Mouse (Mus musculus) lung, postnatal 0 days (tissue): ENCODE results near the gene Slc4a8. TPM values are rescaled to one million over a fixed set of nuclear protein-coding genes. Genes with fewer than 3 reads are reported as not detected.
"Not testable (repeated sequence)": the region's sequence is repeated elsewhere in the genome, so short reads cannot be mapped to it uniquely, and the experiment has no call there.

Source experiments
- ATAC-seq: fragments of 200-750 bp; cut with Nextera tagmentation; 2 replicates; pipeline ENCODE4 v1.8.0; 2017; ENCODE audit warnings: moderate library complexity
- DNase-seq: peaks from one replicate; pipeline ENCODE4 v3.0.0-alpha.2; 2016; ENCODE audit warnings: low spot score
- H3K27ac ChIP-seq: fragments of 300-500 bp; sonication (generic); 2 replicates; pipeline ENCODE4 v1.5.1; 2014; ENCODE audit warnings: antibody characterized with exemption, mild to moderate bottlenecking, low read length, mixed read lengths
- H3K27me3 ChIP-seq: fragments of 300-500 bp; sonication (generic); replicated peaks from 2 replicates; pipeline ENCODE4 v1.6.1; 2014; ENCODE audit warnings: low read length, mixed read lengths; ENCODE audit not compliant: insufficient read depth
- H3K36me3 ChIP-seq: fragments of 300-500 bp; sonication (generic); 2 replicates; pipeline ENCODE4 v1.6.1; 2014; ENCODE audit warnings: low read length, mixed read lengths; ENCODE audit not compliant: insufficient read depth
- H3K4me1 ChIP-seq: fragments of 300-500 bp; sonication (generic); 2 replicates; pipeline ENCODE4 v1.6.1; 2014; ENCODE audit warnings: antibody characterized with exemption, low read depth, low read length, mixed read lengths; ENCODE audit not compliant: insufficient read depth
- H3K4me2 ChIP-seq: fragments of 300-500 bp; sonication (generic); replicated peaks from 2 replicates; pipeline ENCODE4 v1.6.1; 2014; ENCODE audit warnings: low read depth, mild to moderate bottlenecking, low read length, moderate library complexity, mixed read lengths
- H3K4me3 ChIP-seq: fragments of 300-500 bp; sonication (generic); 2 replicates; pipeline ENCODE4 v1.5.1; 2014; ENCODE audit warnings: low read depth, low read length
- H3K9ac ChIP-seq: fragments of 300-500 bp; sonication (generic); replicated peaks from 2 replicates; pipeline ENCODE4 v1.6.1; 2014; ENCODE audit warnings: low read depth, mild to moderate bottlenecking
- H3K9me3 ChIP-seq: fragments of 300-500 bp; sonication (generic); 2 replicates; pipeline ENCODE4 v1.6.1; 2016; ENCODE audit warnings: low read length, mixed read lengths
- CTCF ChIP-seq: IDR thresholded peaks from 2 replicates; pipeline ENCODE4 v1.5.1; 2016; ENCODE audit warnings: antibody characterized with exemption, mild to moderate bottlenecking
- EP300 ChIP-seq: IDR thresholded peaks from 2 replicates; pipeline ENCODE4 v1.6.1; 2016; ENCODE audit warnings: antibody characterized with exemption, mild to moderate bottlenecking, control low read depth
- WGBS: fragments of 180-500 bp; shearing (Covaris S2); extraction: QIAGEN DNeasy Blood & Tissue Kit; methylation state at CpG from one replicate; pipeline ENCODE4 v1.1.7; 2014; 5-methylcytosine and 5-hydroxymethylcytosine counted together
- polyA plus RNA-seq: library from polyadenylated mRNA; unstranded; fragments of >200 nt; fragmentation: Nextera tagmentation; extraction: Ambion mirVana; gene quantifications from 2 replicates; pipeline ENCODE4 v1.2.1, GENCODE M21; 2015

The Slc4a8 gene
- polyA plus RNA-seq, 1 experiment from 2014 or later = 5.5 TPM

DNA sequence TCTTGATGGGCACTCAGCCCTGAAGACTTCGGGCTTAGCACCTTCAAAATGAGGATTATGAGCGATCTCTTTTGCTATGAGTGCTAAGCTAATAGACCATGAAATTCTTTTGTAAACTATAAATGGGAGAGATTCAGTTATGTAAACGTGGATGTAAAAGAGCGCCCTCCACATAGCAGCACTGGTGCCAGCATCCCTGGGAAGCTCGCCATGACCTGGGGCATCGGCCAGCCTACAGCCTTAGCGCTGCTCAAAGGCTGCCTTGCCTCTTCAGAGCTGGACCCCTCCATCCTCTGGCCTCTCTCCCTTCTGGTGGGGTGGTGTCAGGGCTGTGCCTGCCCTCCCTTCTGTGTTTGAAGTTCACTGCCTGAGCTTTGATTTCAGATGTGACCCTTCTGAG lies 52.5 kb downstream of the Slc4a8 start:
- ATAC-seq (no peak), DNase-seq (no peak)
- Histone ChIP-seq H3K9me3 (no peaks in the 10 kb centered on the region), H3K4me1 (no peaks in the 10 kb centered on the region), H3K27me3 (no peaks in the 10 kb centered on the region), H3K4me3 (no peak overlapping the region), H3K4me2 (no peak overlapping the region), H3K27ac (no peak overlapping the region), H3K9ac (no peak overlapping the region), H3K36me3 (no peaks in the 10 kb centered on the region)
- 50% methylated on average over 7 of the region's 7 CpGs for WGBS
- TF ChIP-seq CTCF (no peak), EP300 (no peak)

DNA sequence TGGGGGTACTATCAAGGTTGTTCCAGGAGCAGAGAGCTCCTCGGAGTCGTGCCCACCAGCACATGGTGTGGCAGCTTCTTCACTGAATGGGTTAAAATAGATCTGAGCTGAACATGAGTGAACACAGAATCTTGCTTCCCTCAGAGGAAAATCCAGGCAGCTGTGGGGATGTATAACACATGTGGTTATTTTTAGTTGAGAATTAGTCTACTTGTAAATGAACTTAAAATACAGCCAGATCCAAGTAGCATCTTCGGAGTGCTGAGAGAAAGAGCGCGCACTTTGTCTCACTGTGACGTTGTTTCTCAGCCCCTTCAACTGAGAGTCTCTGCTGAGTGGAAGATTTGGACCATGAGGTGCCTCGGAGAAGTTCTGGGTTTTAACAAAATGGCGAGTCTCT lies 53.8 kb downstream of the Slc4a8 start:
- H3K4me3 ChIP-seq = no peak overlapping the region
- no peak for ATAC-seq
- no peaks in the 10 kb centered on the region for H3K9me3 ChIP-seq
- no peaks in the 10 kb centered on the region for H3K4me1 ChIP-seq
- H3K9ac ChIP-seq = no peak overlapping the region
- H3K27me3 ChIP-seq = no peaks in the 10 kb centered on the region
- WGBS = 70% methylated on average over 8 of the region's 8 CpGs
- DNase-seq = no peak
- TF ChIP-seq CTCF (no peak), EP300 (no peak)
- H3K27ac ChIP-seq = no peak overlapping the region
- H3K36me3 ChIP-seq = no peaks in the 10 kb centered on the region
- H3K4me2 ChIP-seq = no peak overlapping the region

DNA sequence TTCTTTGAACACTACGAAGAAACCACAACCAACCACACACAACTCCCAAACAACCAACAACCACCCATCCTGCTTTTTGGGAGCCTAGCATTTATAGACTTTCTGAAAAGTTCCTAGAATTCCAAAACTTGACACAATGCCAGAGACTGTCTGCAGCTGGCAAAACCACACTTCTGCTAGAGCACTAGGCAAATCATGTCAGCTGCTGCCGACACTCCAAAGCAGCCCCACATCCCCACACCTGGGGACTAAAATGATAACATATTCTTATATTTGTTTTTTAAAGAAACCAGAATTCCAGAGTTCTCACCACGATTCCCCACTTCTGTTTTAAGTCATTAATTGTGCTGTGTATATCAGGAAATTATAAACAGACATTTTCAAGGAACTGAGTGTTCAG lies 57.3 kb downstream of the Slc4a8 start:
- H3K27me3 ChIP-seq = no peaks in the 10 kb centered on the region
- ATAC-seq (no peak), DNase-seq (no peak)
- TF ChIP-seq CTCF (no peak), EP300 (no peak)
- H3K9ac ChIP-seq = no peak overlapping the region
- H3K36me3 ChIP-seq = no peaks in the 10 kb centered on the region
- H3K9me3 ChIP-seq = no peaks in the 10 kb centered on the region
- no peak overlapping the region for H3K27ac ChIP-seq
- no peak overlapping the region for H3K4me2 ChIP-seq
- H3K4me1 ChIP-seq = no peaks in the 10 kb centered on the region
- WGBS = 51% methylated on average over 3 of the region's 3 CpGs
- no peak overlapping the region for H3K4me3 ChIP-seq

DNA sequence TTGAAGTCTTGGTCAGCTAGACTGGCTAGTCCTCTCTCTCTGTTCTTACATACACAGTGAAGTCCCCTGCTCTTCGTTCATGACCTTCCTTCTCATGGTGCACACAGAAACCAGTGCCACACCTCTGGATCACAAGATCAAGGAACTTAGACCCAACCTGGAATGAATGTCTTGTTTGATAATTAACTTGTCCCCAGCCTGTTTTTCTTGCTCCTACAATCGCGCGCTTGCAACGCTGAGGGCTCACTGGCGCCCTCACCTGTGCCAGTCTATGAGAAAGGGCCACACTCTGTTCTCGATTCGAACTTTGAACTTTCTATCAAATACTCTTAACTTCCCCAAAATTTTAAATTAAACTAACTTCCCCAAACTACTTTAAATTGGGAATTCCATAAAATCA lies 60.3 kb downstream of the Slc4a8 start:
- 48% methylated on average over 8 of the region's 8 CpGs for WGBS
- TF ChIP-seq CTCF (peak; percentile 44), EP300 (no peak)
- Histone ChIP-seq H3K9me3 (no peaks in the 10 kb centered on the region), H3K27ac (no peak overlapping the region), H3K4me2 (no peak overlapping the region), H3K27me3 (peaks cover 12% of the 10 kb centered on the region; the same call in 1 of the 2 replicates), H3K9ac (no peak overlapping the region), H3K4me1 (no peaks in the 10 kb centered on the region), H3K36me3 (no peaks in the 10 kb centered on the region), H3K4me3 (no peak overlapping the region)
- ATAC-seq (no peak), DNase-seq (no peak)

DNA sequence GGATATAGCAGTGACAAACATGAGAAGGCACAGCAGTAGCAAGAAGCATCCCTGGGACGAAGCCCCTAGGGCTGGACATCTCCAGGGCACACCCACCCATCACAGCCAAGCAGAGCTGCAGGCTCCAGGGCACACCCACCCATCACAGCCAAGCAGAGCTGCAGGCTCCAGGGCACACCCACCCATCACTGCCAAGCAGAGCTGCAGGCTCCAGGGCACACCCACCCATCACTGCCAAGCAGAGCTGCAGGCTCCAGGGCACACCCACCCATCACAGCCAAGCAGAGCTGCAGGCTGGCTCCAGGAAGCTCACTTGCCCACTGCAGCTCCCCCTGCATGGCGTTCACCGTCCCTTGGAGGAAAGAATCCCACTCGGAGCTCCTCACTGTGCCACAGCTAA lies 60.8 kb downstream of the Slc4a8 start:
- H3K9ac ChIP-seq, H3K4me1 ChIP-seq, ATAC-seq, H3K9me3 ChIP-seq, H3K4me2 ChIP-seq, H3K4me3 ChIP-seq, H3K27ac ChIP-seq, H3K36me3 ChIP-seq, DNase-seq: not testable (repeated sequence)
- 72% methylated on average over 4 of the region's 4 CpGs for WGBS
- peaks cover 12% of the 10 kb centered on the region; the same call in 1 of the 2 replicates for H3K27me3 ChIP-seq

DNA sequence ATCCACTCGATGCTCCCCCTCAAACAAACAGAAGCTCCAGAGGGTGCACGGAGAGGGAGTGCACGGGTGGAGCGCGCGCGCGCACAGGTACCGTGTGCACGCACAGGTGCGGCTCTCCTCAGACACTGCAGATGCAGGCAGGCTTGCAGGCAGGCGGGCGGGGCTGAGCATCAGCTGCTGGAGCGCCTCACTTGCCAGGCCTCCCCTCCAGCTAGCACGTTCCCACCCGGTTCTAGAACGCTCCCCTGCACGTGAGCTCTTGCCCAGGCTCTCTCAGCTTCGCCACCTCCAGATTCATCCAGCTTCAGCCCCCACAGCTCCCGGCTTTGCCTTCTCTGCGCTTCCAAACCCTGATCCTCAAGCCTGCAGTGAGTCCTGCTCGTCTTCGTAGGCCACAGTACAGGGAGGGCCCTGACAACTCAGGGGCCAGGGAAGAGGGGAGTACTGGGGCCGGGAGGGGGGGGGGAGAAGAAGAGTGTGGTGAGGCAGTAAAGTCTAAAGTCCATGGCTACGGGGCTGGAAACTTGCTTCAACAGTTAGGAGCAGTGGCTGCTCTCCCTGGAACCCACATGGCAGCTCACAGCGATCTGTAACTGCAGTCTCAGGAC lies 63.8 kb downstream of the Slc4a8 start:
- DNase-seq (no peak), ATAC-seq (no peak)
- Histone ChIP-seq H3K4me2 (no peak overlapping the region), H3K27ac (no peak overlapping the region), H3K27me3 (peaks cover 12% of the 10 kb centered on the region; the same call in 1 of the 2 replicates), H3K4me1 (no peaks in the 10 kb centered on the region), H3K9ac (no peak overlapping the region), H3K36me3 (no peaks in the 10 kb centered on the region), H3K9me3 (no peaks in the 10 kb centered on the region), H3K4me3 (no peak overlapping the region)
- no peak for TF ChIP-seq EP300
- TF ChIP-seq CTCF = no peak
- 23% methylated on average over 23 of the region's 26 CpGs for WGBS

DNA sequence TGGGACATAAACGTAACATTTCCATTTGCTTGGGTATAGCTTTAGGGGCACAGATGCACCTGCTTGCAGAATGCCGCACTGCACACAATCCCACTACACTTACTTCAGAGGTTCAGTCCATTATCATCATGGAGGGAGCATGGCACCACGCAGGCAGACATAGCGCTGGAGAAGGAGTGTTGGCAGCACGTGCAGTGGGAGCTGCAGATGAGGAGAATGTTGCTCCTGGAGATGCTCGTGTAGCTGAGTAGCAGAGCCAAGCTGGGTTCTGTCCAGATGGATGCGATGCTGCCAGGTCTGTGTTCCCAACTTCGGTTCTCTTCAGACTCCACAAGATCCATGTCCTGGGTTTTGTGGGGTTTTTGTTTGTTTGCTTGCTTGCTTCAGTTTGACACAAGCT lies 64.5 kb downstream of the Slc4a8 start:
- 88% methylated on average over 8 of the region's 8 CpGs for WGBS
- Histone ChIP-seq H3K9me3 (no peaks in the 10 kb centered on the region), H3K4me1 (no peaks in the 10 kb centered on the region), H3K9ac (no peak overlapping the region), H3K4me3 (no peak overlapping the region), H3K27ac (no peak overlapping the region), H3K36me3 (no peaks in the 10 kb centered on the region), H3K27me3 (peaks cover 12% of the 10 kb centered on the region; the same call in 1 of the 2 replicates), H3K4me2 (no peak overlapping the region)
- DNase-seq (no peak), ATAC-seq (no peak)
- TF ChIP-seq EP300 = no peak
- no peak for TF ChIP-seq CTCF
